Mouse (Mus musculus) lung, postnatal 0 days (tissue): ENCODE measurements around the gene Atp6v1e2.

ENCODE experiments used
- CTCF ChIP-seq: IDR thresholded peaks from 2 replicates; pipeline ENCODE4 v1.5.1; 2016; ENCODE audit warnings: antibody characterized with exemption, mild to moderate bottlenecking
- EP300 ChIP-seq: IDR thresholded peaks from 2 replicates; pipeline ENCODE4 v1.6.1; 2016; ENCODE audit warnings: antibody characterized with exemption, mild to moderate bottlenecking, control low read depth

DNA sequence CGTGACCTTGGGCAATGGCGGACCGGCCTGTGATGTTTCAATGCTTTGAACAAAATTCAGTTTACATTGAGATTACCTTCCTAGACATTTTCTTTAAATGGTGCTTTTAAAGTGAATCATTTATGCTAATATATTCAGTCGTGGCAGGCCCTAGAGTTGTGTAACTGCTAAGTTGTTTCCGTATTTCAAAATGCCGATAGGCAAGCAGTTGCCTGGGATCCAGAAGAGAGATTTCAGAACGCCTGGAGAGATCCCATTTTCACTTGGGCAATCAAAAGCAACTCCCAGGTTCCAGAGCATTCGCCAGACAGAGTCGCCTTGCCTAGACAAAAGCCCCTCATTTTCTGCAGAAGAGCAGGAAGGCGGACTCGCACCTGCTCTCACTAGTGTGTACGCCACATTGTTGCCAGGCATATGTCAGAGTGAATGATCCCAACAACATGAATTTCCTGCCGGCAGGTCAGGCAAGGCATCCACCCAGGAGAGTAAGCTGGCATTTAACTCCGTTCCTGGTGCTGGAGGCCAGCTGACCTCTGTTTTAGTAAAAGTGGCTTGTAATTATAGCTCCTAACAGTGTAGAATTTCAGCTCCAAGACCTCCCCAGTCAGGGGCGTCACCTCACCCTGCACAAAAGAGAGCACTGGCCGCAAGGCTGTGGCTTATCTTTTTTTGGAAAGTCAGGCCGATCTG is 38.9 kb upstream of the Atp6v1e2 start:
- TF ChIP-seq EP300 (no peak), CTCF (no peak)
